ENCODE assay signal across 13 mouse cellular contexts in the genomic region with DNA sequence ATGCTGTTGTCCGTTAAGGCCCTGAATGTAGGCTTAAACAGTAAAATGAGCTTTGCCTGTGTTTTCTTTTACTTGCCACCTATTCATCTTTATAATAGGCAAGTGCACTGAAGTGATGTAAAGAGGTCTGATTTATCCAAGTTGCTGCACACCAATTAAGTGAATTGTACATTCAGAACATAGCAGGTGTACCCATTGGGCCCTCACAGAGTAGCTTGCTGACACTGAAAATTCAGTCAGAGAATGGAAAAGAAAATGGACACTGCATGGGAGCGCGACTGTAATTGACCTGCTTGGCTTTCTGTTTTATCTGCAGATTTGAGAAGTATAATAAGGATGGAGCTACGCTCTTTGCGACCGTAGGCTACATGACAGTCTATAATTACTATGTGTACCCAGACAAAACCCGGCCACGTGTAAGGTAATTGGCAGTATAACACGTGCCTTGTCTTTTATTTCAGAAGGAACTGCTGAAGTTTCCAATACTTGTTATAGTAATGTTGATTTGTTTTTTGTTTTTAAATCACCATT.
"Had no signal": no experiment of that assay in that cellular context is flagged by ENCODE, and none has a peak within 500 bp of the region (broad histone marks: within the 10 kb centered on the region; RNA-seq: fewer than 3 reads in every experiment).

No protein-coding gene starts in this region.

- H3K9ac ChIP-seq: limb, embryonic 13.5 days; liver, embryonic 14.5 days; neural tube, embryonic 15.5 days had no signal

- H3K27me3 ChIP-seq: limb, embryonic 13.5 days; neural tube, embryonic 15.5 days had no signal

- H3K4me2 ChIP-seq: limb, embryonic 13.5 days; neural tube, embryonic 15.5 days had no signal

- H3K9me3 ChIP-seq: limb, embryonic 13.5 days; midbrain, embryonic 10.5 days; neural tube, embryonic 15.5 days had no signal

- H3K27ac ChIP-seq: layer of hippocampus, adult 2 months; limb, embryonic 13.5 days; liver, embryonic 14.5 days; midbrain, embryonic 10.5 days; neural tube, embryonic 15.5 days; stomach, postnatal 0 days had no signal

- H3K4me1 ChIP-seq: limb, embryonic 13.5 days; midbrain, embryonic 10.5 days; neural tube, embryonic 15.5 days had no signal

- DNase-seq: kidney, postnatal 10 days; kidney, postnatal 4 days; lung, adult 18-20 months; lung, postnatal 36 days; right cerebral cortex, adult 18-20 months; thymus, postnatal 4 days had no signal

- H3K4me3 ChIP-seq: layer of hippocampus, adult 2 months; limb, embryonic 13.5 days; midbrain, embryonic 10.5 days; myocyte; neural tube, embryonic 15.5 days had no signal
